Mouse (Mus musculus) activated CD4-positive, CD25-positive, alpha-beta regulatory T cell, adult 4 months (primary cell): ENCODE data around the gene Tsr2. TPM values are rescaled to one million over a fixed set of nuclear protein-coding genes. Genes with fewer than 3 reads are reported as not detected.

Experiments used
- ATAC-seq: one replicate; pipeline ENCODE4 v1.8.0; 2017
- polyA plus RNA-seq, 2 experiments: library from polyadenylated mRNA; unstranded; fragments of 100-300 nt; shearing (Covaris generic); gene quantifications; one replicate each; pipeline ENCODE4 v1.2.1; 2017

The Tsr2 gene
- polyA plus RNA-seq, 2 experiments from 2014 or later, result 15.8 to 19.0 TPM

GRCm38 (mm10) chrX:151046321-151046720 is 50.0 kb downstream of the Tsr2 start:
- no peak for ATAC-seq

GRCm38 (mm10) chrX:151045850-151046249 is 50.5 kb downstream of the Tsr2 start, which contains the start of gene Fgd1:
Gene Fgd1 (plus strand): TSS chrX:151046150.
- no peak for ATAC-seq

- no peak for ATAC-seq
These were observed 55.1 kb downstream of the Tsr2 start for GRCm38 (mm10) chrX:151041223-151041622.

Other genes with a start within 250 kb of the Tsr2 start
- gene Gnl3l, start 79.2 kb downstream of the Tsr2 start, polyA plus RNA-seq, result 10 to 100 TPM; 22.6 to 24.7 TPM
- under 1 TPM in 1 of 2 experiments, not detected in 1; 0.42 TPM for gene Fgd1, start 50.4 kb downstream of the Tsr2 start, polyA plus RNA-seq
- gene Wnk3, start 101.5 kb upstream of the Tsr2 start, polyA plus RNA-seq, result under 1 TPM; 0.09 to 0.45 TPM
- 1 to 10 TPM; 1.6 to 1.7 TPM for gene Fam120c, start 247.6 kb upstream of the Tsr2 start, polyA plus RNA-seq